Mouse (Mus musculus) ES-Bruce4 (cell line): ENCODE data around the gene Man1a.

ENCODE experiments used
- CTCF ChIP-seq: IDR thresholded peaks from one replicate; pipeline ENCODE4 v1.8.1; 2011; ENCODE audit warnings: low read depth, low read length
- EP300 ChIP-seq: IDR thresholded peaks from 2 replicates; pipeline ENCODE4 v1.6.1; 2011; ENCODE audit warnings: low read depth, low read length; ENCODE audit not compliant: insufficient read depth
- POLR2A ChIP-seq: IDR thresholded peaks from one replicate; pipeline ENCODE4 v1.8.1; 2011; ENCODE audit warnings: low read length; ENCODE audit not compliant: insufficient read depth

- TF ChIP-seq CTCF (no peak), EP300 (no peak), POLR2A (no peak)
Measured at GRCm38 (mm10) chr10:53990434-53990833, 86.0 kb downstream of the Man1a start.
